Comparison of ENCODE assay signal across 8 mouse cellular contexts in the genomic region with DNA sequence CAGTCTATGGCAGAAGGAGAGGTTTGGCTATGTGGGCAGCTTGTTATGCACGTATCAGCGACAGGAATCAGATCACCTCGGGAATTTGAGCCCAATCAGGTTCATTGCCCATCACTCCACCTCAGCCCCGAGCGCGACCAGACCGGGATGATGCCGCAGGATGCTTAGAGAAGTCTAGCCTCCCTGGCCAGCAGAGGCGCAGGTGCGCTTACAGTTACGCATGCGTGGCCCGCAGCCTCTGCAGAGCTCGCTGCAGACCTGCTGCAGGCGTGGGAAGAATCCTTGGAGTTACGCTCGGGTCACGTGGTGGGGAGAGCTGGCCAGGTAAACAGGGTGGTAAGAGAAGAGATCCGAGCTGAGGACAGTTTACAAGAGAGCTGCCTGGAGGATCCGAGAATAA. TPM values are rescaled to one million over a fixed set of nuclear protein-coding genes. Genes with fewer than 3 reads are reported as not detected.
A peak's percentile ranks its signal among the peaks of the same experiment; 100 is the strongest.
DNase-seq lines count a peak whose midpoint lies in the region; ATAC-seq lines count a peak whose summit lies in the region.

No protein-coding gene starts in this region.

- H3K36me3 ChIP-seq in hindbrain, embryonic 15.5 days: no peaks in the 10 kb centered on the region
- no peaks in the 10 kb centered on the region for H3K36me3 ChIP-seq in midbrain, embryonic 12.5 days
- no peaks in the 10 kb centered on the region for H3K36me3 ChIP-seq in stomach, embryonic 16.5 days (ENCODE audit: control insufficient read depth, insufficient read depth, low read length)

- H3K9ac ChIP-seq in hindbrain, embryonic 15.5 days: no peak overlapping the region
- no peak overlapping the region for H3K9ac ChIP-seq in midbrain, embryonic 12.5 days (replicated peaks)
- no peak overlapping the region for H3K9ac ChIP-seq in stomach, embryonic 16.5 days (ENCODE audit: low read length)

- peak; percentile 42 for DNase-seq in urinary bladder, postnatal 25 days (ENCODE audit: low spot score)
- DNase-seq in urinary bladder, adult 2 months (ENCODE audit: low spot score): no peak
- peak; percentile 36 for DNase-seq in embryo, embryonic 9.5 days (ENCODE audit: extremely low spot score)
- DNase-seq in left cerebral cortex, adult 8-10 months (ENCODE audit: low spot score in 2 of 2): peak; percentile 69 to 84

- peak overlapping the region; percentile 49 for H3K4me2 ChIP-seq in hindbrain, embryonic 15.5 days
- peak overlapping the region; percentile 32 for H3K4me2 ChIP-seq in midbrain, embryonic 12.5 days (replicated peaks)
- peak overlapping the region; percentile 18 for H3K4me2 ChIP-seq in stomach, embryonic 16.5 days (ENCODE audit: low read depth, low read length)

- peak overlapping the region; percentile 9 for H3K4me3 ChIP-seq in hindbrain, embryonic 15.5 days
- H3K4me3 ChIP-seq in midbrain, embryonic 12.5 days: 0 out of 2 replicates have a peak overlapping the region, but pooled peaks have one; percentile 9
- H3K4me3 ChIP-seq in stomach, embryonic 16.5 days (replicated peaks; ENCODE audit: low read length): no peak overlapping the region

- ATAC-seq in hindbrain, embryonic 15.5 days (ENCODE audit: low FRiP score, low read depth): peak; percentile 36; the same call in 1 of the 2 replicates
- no peak for ATAC-seq in midbrain, embryonic 12.5 days (ENCODE audit: low FRiP score, low read depth)
- peak; percentile 35; the same call in 1 of the 2 replicates for ATAC-seq in stomach, embryonic 16.5 days (ENCODE audit: insufficient read depth, low FRiP score)
- no peak for ATAC-seq in inflammation-experienced regulatory T-cells, adult 6 months

- H3K27me3 ChIP-seq in hindbrain, embryonic 15.5 days: no peaks in the 10 kb centered on the region
- peaks cover 24% of the 10 kb centered on the region for H3K27me3 ChIP-seq in midbrain, embryonic 12.5 days
- no peaks in the 10 kb centered on the region for H3K27me3 ChIP-seq in stomach, embryonic 16.5 days (ENCODE audit: control insufficient read depth, insufficient read depth, low read length)

- H3K4me1 ChIP-seq in hindbrain, embryonic 15.5 days (replicated peaks): peaks cover 15% of the 10 kb centered on the region
- H3K4me1 ChIP-seq in midbrain, embryonic 12.5 days: peaks cover 12% of the 10 kb centered on the region; the same call in 1 of the 2 replicates
- H3K4me1 ChIP-seq in stomach, embryonic 16.5 days (ENCODE audit: control insufficient read depth, insufficient read depth, low read length): 0 out of 2 replicates have a peak, but pooled peaks cover 3% of the 10 kb centered on the region

- no peaks in the 10 kb centered on the region for H3K9me3 ChIP-seq in hindbrain, embryonic 15.5 days
- H3K9me3 ChIP-seq in midbrain, embryonic 12.5 days: no peaks in the 10 kb centered on the region
- no peaks in the 10 kb centered on the region for H3K9me3 ChIP-seq in stomach, embryonic 16.5 days (replicated peaks; ENCODE audit: control insufficient read depth, low read length)

- WGBS in hindbrain, embryonic 15.5 days: under 1% methylated on average over 20 of the region's 20 CpGs
- 5% methylated on average over 20 of the region's 20 CpGs for WGBS in midbrain, embryonic 12.5 days
- 4% methylated on average over 20 of the region's 20 CpGs for WGBS in stomach, embryonic 16.5 days

- no peak overlapping the region for H3K27ac ChIP-seq in hindbrain, embryonic 15.5 days (replicated peaks)
- H3K27ac ChIP-seq in midbrain, embryonic 12.5 days (replicated peaks): no peak overlapping the region
- H3K27ac ChIP-seq in stomach, embryonic 16.5 days (ENCODE audit: low read length): no peak overlapping the region

RNA-seq across cellular contexts. Expression of a gene that starts 5.1 kb away (rescaled TPM):
- polyA plus RNA-seq in urinary bladder, adult 2 months (2012; rRNA removed): 15.8 and 19.8 TPM in 2 replicates
- 296 and 323 TPM in 2 replicates for polyA plus RNA-seq in hindbrain, embryonic 15.5 days (2015; fragmentation: Nextera tagmentation; extraction: Ambion mirVana)
- 100 to 1,000 TPM; 883 to 958 (median 954) TPM for total RNA-seq in left cerebral cortex, adult 8-10 months (2022)
- polyA plus RNA-seq in midbrain, embryonic 12.5 days (2016; fragmentation: Nextera tagmentation; extraction: Ambion mirVana): 80.3 and 83.2 TPM in 2 replicates
- 20.8 and 23.2 TPM in 2 replicates for polyA plus RNA-seq in stomach, embryonic 16.5 days (2015; fragmentation: Nextera tagmentation; extraction: Ambion mirVana)
- polyA plus RNA-seq in inflammation-experienced regulatory T-cells, adult 6 months (2017; shearing (Covaris generic)): 1 to 10 TPM; 2.3 to 6.1 (median 5.0) TPM

RNA-seq across cellular contexts. Expression of a gene that starts 23.8 kb away (rescaled TPM):
- polyA plus RNA-seq in urinary bladder, adult 2 months (2012; rRNA removed): 99.6 and 102 TPM in 2 replicates
- polyA plus RNA-seq in hindbrain, embryonic 15.5 days (2015; fragmentation: Nextera tagmentation; extraction: Ambion mirVana): 33.5 and 33.9 TPM in 2 replicates
- 10 to 100 TPM; 24.7 to 31.8 (median 28.4) TPM for total RNA-seq in left cerebral cortex, adult 8-10 months (2022)
- 27.0 and 29.1 TPM in 2 replicates for polyA plus RNA-seq in midbrain, embryonic 12.5 days (2016; fragmentation: Nextera tagmentation; extraction: Ambion mirVana)
- 108 and 139 TPM in 2 replicates for polyA plus RNA-seq in stomach, embryonic 16.5 days (2015; fragmentation: Nextera tagmentation; extraction: Ambion mirVana)
- polyA plus RNA-seq in inflammation-experienced regulatory T-cells, adult 6 months (2017; shearing (Covaris generic)): 1 to 10 TPM in 1 of 3 experiments, under 1 TPM in 2; 0.15 to 3.2 (median 0.90) TPM

Comparison
In these comparisons a context has a peak if more than half of its experiments do, and no peak if none do; other contexts are left out.
1. ATAC-seq: peak in hindbrain, embryonic 15.5 days (single experiment) and stomach, embryonic 16.5 days (single experiment); none in midbrain, embryonic 12.5 days (single experiment) and inflammation-experienced regulatory T-cells, adult 6 months (single experiment).
2. Peak in every context shown above with its lines, with median percentiles within 50 percentile points of each other: H3K4me2 ChIP-seq.